Mouse (Mus musculus) midbrain, postnatal 0 days (tissue): ENCODE data around the gene Lat2. TPM values are rescaled to one million over a fixed set of nuclear protein-coding genes. Genes with fewer than 3 reads are reported as not detected.

Source experiments
- ATAC-seq: fragments of 200-750 bp; cut with Nextera tagmentation; 2 replicates; pipeline ENCODE4 v1.8.0; 2017; ENCODE audit warnings: moderate number of reproducible peaks, mild to moderate bottlenecking, moderate TSS enrichment, moderate library complexity; ENCODE audit not compliant: low FRiP score
- DNase-seq: peaks from one replicate; pipeline ENCODE4 v3.0.0-alpha.2; 2015; ENCODE audit warnings: low spot score
- H3K27ac ChIP-seq: fragments of 300-500 bp; sonication (generic); 2 replicates; pipeline ENCODE4 v1.5.1; 2014; ENCODE audit warnings: low read depth, mild to moderate bottlenecking, low read length, mixed read lengths
- H3K27me3 ChIP-seq: fragments of 300-500 bp; sonication (generic); 2 replicates; pipeline ENCODE4 v1.6.1; 2014; ENCODE audit warnings: low read length, control low read depth, mixed read lengths; ENCODE audit not compliant: insufficient read depth
- H3K36me3 ChIP-seq: fragments of 300-500 bp; sonication (generic); 2 replicates; pipeline ENCODE4 v1.6.1; 2014; ENCODE audit warnings: low read length, control low read depth, mixed read lengths; ENCODE audit not compliant: insufficient read depth
- H3K4me1 ChIP-seq: fragments of 300-500 bp; sonication (generic); 2 replicates; pipeline ENCODE4 v1.6.1; 2014; ENCODE audit warnings: mild to moderate bottlenecking, control low read depth, antibody characterized with exemption, low read length, mixed read lengths; ENCODE audit not compliant: insufficient read depth
- H3K4me2 ChIP-seq: fragments of 300-500 bp; sonication (generic); 2 replicates; pipeline ENCODE4 v1.6.1; 2014; ENCODE audit warnings: low read depth, mild to moderate bottlenecking, low read length, mixed read lengths; ENCODE audit not compliant: poor library complexity, severe bottlenecking
- H3K4me3 ChIP-seq: fragments of 300-500 bp; sonication (generic); 2 replicates; pipeline ENCODE4 v1.5.1; 2014; ENCODE audit warnings: low read depth, mild to moderate bottlenecking, low read length, moderate library complexity
- H3K9ac ChIP-seq: fragments of 300-500 bp; sonication (generic); replicated peaks from 2 replicates; pipeline ENCODE4 v1.6.1; 2014; ENCODE audit warnings: mild to moderate bottlenecking, low read length, moderate library complexity, mixed read lengths; ENCODE audit not compliant: poor library complexity, severe bottlenecking
- H3K9me3 ChIP-seq: fragments of 300-500 bp; sonication (generic); 2 replicates; pipeline ENCODE4 v1.6.1; 2016; ENCODE audit warnings: low read length, control low read depth
- CTCF ChIP-seq: IDR thresholded peaks from 2 replicates; pipeline ENCODE4 v1.5.1; 2016; ENCODE audit warnings: antibody characterized with exemption, mild to moderate bottlenecking
- WGBS: fragments of 180-500 bp; shearing (Covaris S2); extraction: QIAGEN DNeasy Blood & Tissue Kit; methylation state at CpG from one replicate; pipeline ENCODE4 v1.1.7; 2014; 5-methylcytosine and 5-hydroxymethylcytosine counted together
- polyA plus RNA-seq: library from polyadenylated mRNA; unstranded; fragments of >200 nt; fragmentation: Nextera tagmentation; extraction: Ambion mirVana; gene quantifications from 2 replicates; pipeline ENCODE4 v1.2.1, GENCODE M21; 2015
- total RNA-seq: library from RNA; depleted of rRNA; stranded (reverse); fragments of >200 nt; gene quantifications from 2 replicates; pipeline ENCODE4 v1.2.3, GENCODE M21; 2014

Gene Lat2
- total and polyA plus RNA-seq, 2 experiments from 2014 or later, result 0.44 to 2.2 TPM

GRCm38 (mm10) chr5:134564272-134564671 is 50.6 kb downstream of the Lat2 start:
- Histone ChIP-seq H3K36me3 (no peaks in the 10 kb centered on the region), H3K4me3 (no peak overlapping the region), H3K9ac (no peak overlapping the region), H3K9me3 (no peaks in the 10 kb centered on the region), H3K27me3 (no peaks in the 10 kb centered on the region), H3K4me1 (no peaks in the 10 kb centered on the region), H3K4me2 (no peak overlapping the region), H3K27ac (no peak overlapping the region)
- no peak for TF ChIP-seq CTCF
- no peak for ATAC-seq
- 100% methylated on average over 2 of the region's 2 CpGs for WGBS
- DNase-seq, result no peak

GRCm38 (mm10) chr5:134560450-134561171 is 54.2 kb downstream of the Lat2 start:
- no peak for ATAC-seq
- DNase-seq, result no peak
- Histone ChIP-seq H3K4me3 (no peak overlapping the region), H3K27me3 (no peaks in the 10 kb centered on the region), H3K27ac (no peak overlapping the region), H3K4me2 (no peak overlapping the region), H3K9me3 (no peaks in the 10 kb centered on the region), H3K4me1 (no peaks in the 10 kb centered on the region), H3K9ac (no peak overlapping the region), H3K36me3 (no peaks in the 10 kb centered on the region)
- 81% methylated on average over 16 of the region's 16 CpGs for WGBS
- no peak for TF ChIP-seq CTCF

- Histone ChIP-seq H3K9me3 (no peaks in the 10 kb centered on the region), H3K9ac (no peak within 1 kb of the TSS), H3K36me3 (no peaks in the 10 kb centered on the region), H3K27me3 (no peaks in the 10 kb centered on the region), H3K4me3 (no peak within 1 kb of the TSS), H3K27ac (no peak within 1 kb of the TSS), H3K4me1 (0 out of 2 replicates have a peak, but pooled peaks cover 4% of the 10 kb centered on the region), H3K4me2 (no peak within 1 kb of the TSS)
- no peak for ATAC-seq
- 92% methylated on average over 7 of the region's 7 CpGs for WGBS
- no peak for TF ChIP-seq CTCF
- DNase-seq, result no peak
Measured at GRCm38 (mm10) chr5:134560071-134560449, 54.8 kb downstream of the Lat2 start, which contains the start of gene Syna. Gene Syna, minus strand, starts transcription at chr5:134560171.

- H3K4me1 ChIP-seq, result peaks cover 14% of the 10 kb centered on the region; the same call in 1 of the 2 replicates
- H3K9me3 ChIP-seq, result no peaks in the 10 kb centered on the region
- DNase-seq, result peak; percentile 70
- no peak overlapping the region for H3K4me3 ChIP-seq
- H3K36me3 ChIP-seq, result no peaks in the 10 kb centered on the region
- WGBS, result 14% methylated on average over 20 of the region's 20 CpGs
- no peak for TF ChIP-seq CTCF
- no peak for ATAC-seq
- H3K9ac ChIP-seq, result no peak overlapping the region
- no peaks in the 10 kb centered on the region for H3K27me3 ChIP-seq
- no peak overlapping the region for H3K27ac ChIP-seq
- peak overlapping the region; percentile 28 for H3K4me2 ChIP-seq
Measured at GRCm38 (mm10) chr5:134555463-134556164, 59.2 kb downstream of the Lat2 start.

GRCm38 (mm10) chr5:134553951-134554546 is 60.8 kb downstream of the Lat2 start:
- DNase-seq, result no peak
- Histone ChIP-seq H3K9ac (no peak overlapping the region), H3K27me3 (no peaks in the 10 kb centered on the region), H3K4me3 (no peak overlapping the region), H3K9me3 (no peaks in the 10 kb centered on the region), H3K36me3 (no peaks in the 10 kb centered on the region), H3K4me1 (peaks cover 18% of the 10 kb centered on the region; the same call in 1 of the 2 replicates), H3K27ac (no peak overlapping the region), H3K4me2 (no peak overlapping the region)
- ATAC-seq, result no peak
- no peak for TF ChIP-seq CTCF
- 92% methylated on average over 5 of the region's 5 CpGs for WGBS
